27 mouse cellular contexts compared by ENCODE assay signal in genomic region chr9:44137846-44138245, GRCm38 (mm10). TPM values are rescaled to one million over a fixed set of nuclear protein-coding genes. Genes with fewer than 3 reads are reported as not detected.
DNase-seq lines count a peak whose midpoint lies in the region; ATAC-seq lines count a peak whose summit lies in the region.
"Had no signal": no experiment of that assay in that cellular context is flagged by ENCODE, and none has a peak within 500 bp of the region (broad histone marks: within the 10 kb centered on the region; RNA-seq: fewer than 3 reads in every experiment).

No protein-coding gene starts in this region.

- H3K27me3 ChIP-seq in heart, embryonic 14.5 days (ENCODE audit: control insufficient read depth, insufficient read depth, low read length), result no peaks in the 10 kb centered on the region
- peaks cover 44% of the 10 kb centered on the region for H3K27me3 ChIP-seq in heart, embryonic 10.5 days (ENCODE audit: insufficient read depth, poor library complexity, severe bottlenecking)
- H3K27me3 ChIP-seq in kidney, embryonic 16.5 days (ENCODE audit: insufficient read depth, low read length), result no peaks in the 10 kb centered on the region
- peaks cover 28% of the 10 kb centered on the region for H3K27me3 ChIP-seq in midbrain, embryonic 11.5 days (ENCODE audit: control insufficient read depth, insufficient read depth, low read length)
- H3K27me3 ChIP-seq in midbrain, embryonic 15.5 days (replicated peaks), result peaks cover 29% of the 10 kb centered on the region
- H3K27me3 ChIP-seq: Patski had no signal

- H3K36me3 ChIP-seq in heart, embryonic 14.5 days (ENCODE audit: control insufficient read depth, insufficient read depth, low read length), result peaks cover 68% of the 10 kb centered on the region
- H3K36me3 ChIP-seq in heart, embryonic 10.5 days, result peaks cover 61% of the 10 kb centered on the region
- H3K36me3 ChIP-seq in kidney, embryonic 16.5 days (ENCODE audit: insufficient read depth, low read length), result peaks cover 17% of the 10 kb centered on the region; the same call in 1 of the 2 replicates
- no peaks in the 10 kb centered on the region for H3K36me3 ChIP-seq in midbrain, embryonic 11.5 days (ENCODE audit: control insufficient read depth, insufficient read depth, low read length)
- H3K36me3 ChIP-seq in midbrain, embryonic 15.5 days (replicated peaks), result no peaks in the 10 kb centered on the region
- H3K36me3 ChIP-seq: forebrain, embryonic 15.5 days had no signal

- peak overlapping the region; percentile 38; the same call in 1 of the 2 replicates for H3K9ac ChIP-seq in heart, embryonic 14.5 days (ENCODE audit: low read length)
- 0 out of 2 replicates have a peak overlapping the region, but pooled peaks have one; percentile 16 for H3K9ac ChIP-seq in kidney, embryonic 16.5 days (replicated peaks; ENCODE audit: low read length)
- no peak overlapping the region for H3K9ac ChIP-seq in midbrain, embryonic 11.5 days (ENCODE audit: low read length)
- no peak overlapping the region for H3K9ac ChIP-seq in midbrain, embryonic 15.5 days
- H3K9ac ChIP-seq: embryonic facial prominence, embryonic 12.5 days; forebrain, embryonic 13.5 days; forebrain, embryonic 15.5 days had no signal

- H3K4me3 ChIP-seq in heart, embryonic 14.5 days (ENCODE audit: control insufficient read depth in 1 of 2, insufficient read depth in 1 of 2, low read depth in 1 of 2, low read length in 2 of 2), result no peak overlapping the region
- H3K4me3 ChIP-seq in heart, embryonic 10.5 days, result no peak overlapping the region
- H3K4me3 ChIP-seq in kidney, embryonic 16.5 days (ENCODE audit: low read length), result no peak overlapping the region
- no peak overlapping the region for H3K4me3 ChIP-seq in midbrain, embryonic 11.5 days (ENCODE audit: low read depth, low read length)
- no peak overlapping the region for H3K4me3 ChIP-seq in midbrain, embryonic 15.5 days
- H3K4me3 ChIP-seq: embryonic facial prominence, embryonic 10.5 days; embryonic facial prominence, embryonic 12.5 days; forebrain, embryonic 13.5 days; forebrain, embryonic 15.5 days had no signal

- no peak overlapping the region for H3K27ac ChIP-seq in heart, embryonic 14.5 days (replicated peaks in 1 of 2; ENCODE audit: control insufficient read depth in 1 of 2, insufficient read depth in 1 of 2, low read depth in 2 of 2, low read length in 2 of 2)
- H3K27ac ChIP-seq in heart, embryonic 10.5 days, result no peak overlapping the region
- no peak overlapping the region for H3K27ac ChIP-seq in kidney, embryonic 16.5 days (ENCODE audit: low read length)
- no peak overlapping the region for H3K27ac ChIP-seq in midbrain, embryonic 11.5 days (ENCODE audit: low read depth, low read length)
- H3K27ac ChIP-seq in midbrain, embryonic 15.5 days, result no peak overlapping the region
- H3K27ac ChIP-seq: embryonic facial prominence, embryonic 10.5 days; embryonic facial prominence, embryonic 12.5 days; forebrain, embryonic 13.5 days; forebrain, embryonic 15.5 days had no signal

- no peak overlapping the region for H3K4me2 ChIP-seq in heart, embryonic 14.5 days (ENCODE audit: low read length)
- H3K4me2 ChIP-seq in kidney, embryonic 16.5 days (replicated peaks; ENCODE audit: low read depth, low read length), result no peak overlapping the region
- H3K4me2 ChIP-seq in midbrain, embryonic 11.5 days, result no peak overlapping the region
- no peak overlapping the region for H3K4me2 ChIP-seq in midbrain, embryonic 15.5 days
- H3K4me2 ChIP-seq: embryonic facial prominence, embryonic 12.5 days; forebrain, embryonic 13.5 days; forebrain, embryonic 15.5 days had no signal

- H3K9me3 ChIP-seq in heart, embryonic 14.5 days (ENCODE audit: control insufficient read depth, low read length), result no peaks in the 10 kb centered on the region
- no peaks in the 10 kb centered on the region for H3K9me3 ChIP-seq in heart, embryonic 10.5 days
- H3K9me3 ChIP-seq in kidney, embryonic 16.5 days (ENCODE audit: low read length), result no peaks in the 10 kb centered on the region
- H3K9me3 ChIP-seq in midbrain, embryonic 11.5 days (ENCODE audit: control insufficient read depth, low read length), result no peaks in the 10 kb centered on the region
- no peaks in the 10 kb centered on the region for H3K9me3 ChIP-seq in midbrain, embryonic 15.5 days
- H3K9me3 ChIP-seq: embryonic facial prominence, embryonic 10.5 days; embryonic facial prominence, embryonic 12.5 days; forebrain, embryonic 13.5 days; forebrain, embryonic 15.5 days; G1E had no signal

- DNase-seq in heart, embryonic 10.5 days (ENCODE audit: low spot score), result no peak
- no peak for DNase-seq in kidney, adult 18-20 months
- DNase-seq in midbrain, embryonic 11.5 days (ENCODE audit: low spot score, missing footprints), result peak; percentile 61
- no peak for DNase-seq in gastrocnemius, postnatal 25 days
- DNase-seq: adrenal gland, adult 8-10 months; adrenal gland, postnatal 14 days; adrenal gland, postnatal 36 days; B cell, adult 2 months; cerebellum, adult 2 months; cerebellum, adult 9-10 months; cerebellum, postnatal 10 days; cerebellum, postnatal 25 days had no signal

- no peak for ATAC-seq in heart, embryonic 14.5 days (ENCODE audit: insufficient number of reproducible peaks, insufficient read depth, low FRiP score, low read depth)
- no peak for ATAC-seq in kidney, embryonic 16.5 days (ENCODE audit: low FRiP score, low TSS enrichment)
- no peak for ATAC-seq in midbrain, embryonic 11.5 days (ENCODE audit: low FRiP score)
- no peak for ATAC-seq in midbrain, embryonic 15.5 days (replicated peaks)
- ATAC-seq: activated CD4-positive, CD25-positive, alpha-beta regulatory T cell, adult 4 months; CD4-positive, CD25-positive, alpha-beta regulatory T cell, adult 4 months; forebrain, embryonic 13.5 days; forebrain, embryonic 15.5 days; Patski had no signal

- WGBS in heart, embryonic 14.5 days, result 62% methylated on average over 4 of the region's 4 CpGs
- WGBS in heart, embryonic 10.5 days, result 65% methylated on average over 4 of the region's 4 CpGs
- 51% methylated on average over 4 of the region's 4 CpGs for WGBS in kidney, embryonic 16.5 days
- WGBS in midbrain, embryonic 11.5 days, result 65% methylated on average over 4 of the region's 4 CpGs
- 79% methylated on average over 4 of the region's 4 CpGs for WGBS in midbrain, embryonic 15.5 days

- peaks cover 19 to 39% of the 10 kb centered on the region in 2 experiments for H3K4me1 ChIP-seq in heart, embryonic 14.5 days (ENCODE audit: control insufficient read depth in 2 of 2, insufficient read depth in 2 of 2, low read length in 2 of 2)
- H3K4me1 ChIP-seq in heart, embryonic 10.5 days, result peaks cover 57% of the 10 kb centered on the region
- peaks cover 31% of the 10 kb centered on the region for H3K4me1 ChIP-seq in kidney, embryonic 16.5 days (ENCODE audit: insufficient read depth, low read length)
- H3K4me1 ChIP-seq in midbrain, embryonic 11.5 days (ENCODE audit: control insufficient read depth, insufficient read depth, low read length), result peaks cover 19% of the 10 kb centered on the region
- peaks cover 22% of the 10 kb centered on the region for H3K4me1 ChIP-seq in midbrain, embryonic 15.5 days

RNA-seq across cellular contexts. Expression of gene Mcam, which starts 3.6 kb away (rescaled TPM):
- 129 and 130 TPM in 2 replicates for polyA plus RNA-seq in heart, embryonic 14.5 days (2014; fragmentation: Nextera tagmentation; extraction: Ambion mirVana)
- polyA plus RNA-seq in heart, embryonic 10.5 days (2016; fragmentation: Nextera tagmentation; extraction: Ambion mirVana), result 34.6 and 67.0 TPM in 2 replicates
- 54.3 and 60.3 TPM in 2 replicates for polyA plus RNA-seq in kidney, embryonic 16.5 days (2015; fragmentation: Nextera tagmentation; extraction: Ambion mirVana)
- polyA plus RNA-seq in midbrain, embryonic 11.5 days (2014; fragmentation: Nextera tagmentation; extraction: Ambion mirVana), result 14.5 and 15.2 TPM in 2 replicates
- polyA plus RNA-seq in midbrain, embryonic 15.5 days (2015; fragmentation: Nextera tagmentation; extraction: Ambion mirVana), result 11.7 and 11.9 TPM in 2 replicates
- total RNA-seq in gastrocnemius, postnatal 25 days (2021), result 10 to 100 TPM; 31.2 to 32.4 TPM
- polyA plus RNA-seq: G1E had no signal

RNA-seq across cellular contexts. Expression of gene Rnf26, which starts 24.5 kb away (rescaled TPM):
- polyA plus RNA-seq in heart, embryonic 14.5 days (2014; fragmentation: Nextera tagmentation; extraction: Ambion mirVana), result 30.4 and 32.9 TPM in 2 replicates
- polyA plus RNA-seq in heart, embryonic 10.5 days (2016; fragmentation: Nextera tagmentation; extraction: Ambion mirVana), result 53.6 and 55.8 TPM in 2 replicates
- polyA plus RNA-seq in kidney, embryonic 16.5 days (2015; fragmentation: Nextera tagmentation; extraction: Ambion mirVana), result 75.0 and 87.0 TPM in 2 replicates
- 49.5 and 56.4 TPM in 2 replicates for polyA plus RNA-seq in midbrain, embryonic 11.5 days (2014; fragmentation: Nextera tagmentation; extraction: Ambion mirVana)
- polyA plus RNA-seq in midbrain, embryonic 15.5 days (2015; fragmentation: Nextera tagmentation; extraction: Ambion mirVana), result 29.2 and 32.4 TPM in 2 replicates
- 1 to 10 TPM; 2.9 TPM for total RNA-seq in gastrocnemius, postnatal 25 days (2021)

RNA-seq across cellular contexts. Expression of gene Gm49380, which starts 24.5 kb away (rescaled TPM):
- 0.07 and 0.08 TPM in 2 replicates for polyA plus RNA-seq in heart, embryonic 14.5 days (2014; fragmentation: Nextera tagmentation; extraction: Ambion mirVana)
- polyA plus RNA-seq in heart, embryonic 10.5 days (2016; fragmentation: Nextera tagmentation; extraction: Ambion mirVana), result 0.07 and 0.18 TPM in 2 replicates
- polyA plus RNA-seq in kidney, embryonic 16.5 days (2015; fragmentation: Nextera tagmentation; extraction: Ambion mirVana), result 0.22 and 0.25 TPM in 2 replicates
- polyA plus RNA-seq in midbrain, embryonic 11.5 days (2014; fragmentation: Nextera tagmentation; extraction: Ambion mirVana), result 0.23 and 0.36 TPM in 2 replicates
- polyA plus RNA-seq in midbrain, embryonic 15.5 days (2015; fragmentation: Nextera tagmentation; extraction: Ambion mirVana), result 0.13 and 0.25 TPM in 2 replicates
- total RNA-seq in gastrocnemius, postnatal 25 days (2021), result 1 to 10 TPM in 1 of 2 experiments, under 1 TPM in 1; 0.82 to 2.4 TPM
- total RNA-seq: CH12.LX had no signal
- polyA plus RNA-seq: activated CD4-positive, CD25-positive, alpha-beta regulatory T cell, adult 4 months; CD4-positive, CD25-positive, alpha-beta regulatory T cell, adult 4 months; forebrain, embryonic 11.5 days; forebrain, embryonic 13.5 days; G1E had no signal

RNA-seq across cellular contexts. Expression of gene C1qtnf5, which starts 30.8 kb away (rescaled TPM):
- polyA plus RNA-seq in heart, embryonic 14.5 days (2014; fragmentation: Nextera tagmentation; extraction: Ambion mirVana), result 2.3 and 2.7 TPM in 2 replicates
- polyA plus RNA-seq in heart, embryonic 10.5 days (2016; fragmentation: Nextera tagmentation; extraction: Ambion mirVana), result 0.50 TPM in 1 of 2 replicates, not detected in the other
- polyA plus RNA-seq in kidney, embryonic 16.5 days (2015; fragmentation: Nextera tagmentation; extraction: Ambion mirVana), result 4.7 and 5.7 TPM in 2 replicates
- polyA plus RNA-seq in midbrain, embryonic 11.5 days (2014; fragmentation: Nextera tagmentation; extraction: Ambion mirVana), result 0.85 and 0.99 TPM in 2 replicates
- 2.9 and 4.1 TPM in 2 replicates for polyA plus RNA-seq in midbrain, embryonic 15.5 days (2015; fragmentation: Nextera tagmentation; extraction: Ambion mirVana)
- total RNA-seq in gastrocnemius, postnatal 25 days (2021), result 10 to 100 TPM in 1 of 2 experiments, 1 to 10 TPM in 1; 8.0 to 13.6 TPM
- total RNA-seq: CH12.LX, G1E had no signal
- polyA plus RNA-seq: activated CD4-positive, CD25-positive, alpha-beta regulatory T cell, adult 4 months; CD4-positive, CD25-positive, alpha-beta regulatory T cell, adult 4 months had no signal

RNA-seq across cellular contexts. Expression of gene Mfrp, which starts 36.3 kb away (rescaled TPM):
- polyA plus RNA-seq in heart, embryonic 14.5 days (2014; fragmentation: Nextera tagmentation; extraction: Ambion mirVana), result not detected in 2 replicates
- polyA plus RNA-seq in heart, embryonic 10.5 days (2016; fragmentation: Nextera tagmentation; extraction: Ambion mirVana), result 0.21 TPM in 1 of 2 replicates, not detected in the other
- 0.10 and 0.25 TPM in 2 replicates for polyA plus RNA-seq in kidney, embryonic 16.5 days (2015; fragmentation: Nextera tagmentation; extraction: Ambion mirVana)
- not detected in 2 replicates for polyA plus RNA-seq in midbrain, embryonic 11.5 days (2014; fragmentation: Nextera tagmentation; extraction: Ambion mirVana)
- polyA plus RNA-seq in midbrain, embryonic 15.5 days (2015; fragmentation: Nextera tagmentation; extraction: Ambion mirVana), result 0.08 and 0.13 TPM in 2 replicates
- not detected for total RNA-seq in gastrocnemius, postnatal 25 days (2021)
- total RNA-seq: adrenal gland, adult 18-20 months; adrenal gland, postnatal 14 days; CH12.LX; G1E had no signal
- polyA plus RNA-seq: activated CD4-positive, CD25-positive, alpha-beta regulatory T cell, adult 4 months; CD4-positive, CD25-positive, alpha-beta regulatory T cell, adult 4 months; embryonic facial prominence, embryonic 14.5 days; forebrain, embryonic 11.5 days; G1E had no signal

Comparison
In these comparisons a context has a peak if more than half of its experiments do, and no peak if none do; other contexts are left out.
1. H3K9ac ChIP-seq: peak in heart, embryonic 14.5 days (single experiment) and kidney, embryonic 16.5 days (single experiment); none in midbrain, embryonic 11.5 days (single experiment) and midbrain, embryonic 15.5 days (single experiment).